In the genomic region with DNA sequence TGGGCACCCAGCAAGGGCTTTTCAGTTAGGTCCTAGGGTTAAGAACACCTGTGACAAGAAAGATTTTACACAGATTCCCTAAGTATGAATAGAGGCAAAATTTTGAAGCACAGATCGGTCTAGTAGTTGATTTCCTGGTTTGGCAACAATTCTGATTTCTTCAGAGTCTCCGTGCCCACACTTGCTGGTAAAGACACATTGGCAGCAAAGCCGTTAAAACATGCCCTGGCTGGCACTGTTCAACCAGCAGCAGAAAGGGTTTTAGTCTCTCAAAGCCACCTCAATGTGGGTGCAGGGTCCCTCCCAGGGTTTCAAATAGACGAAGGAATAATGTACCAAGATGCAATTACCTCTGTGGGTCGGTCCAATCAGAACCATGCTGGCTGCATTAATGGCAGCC, we compare ENCODE assay signal across 20 mouse cellular contexts.
"Had no signal": no experiment of that assay in that cellular context is flagged by ENCODE, and none has a peak within 500 bp of the region (broad histone marks: within the 10 kb centered on the region; RNA-seq: fewer than 3 reads in every experiment).

No protein-coding gene starts in this region.

- H3K9me3 ChIP-seq: liver, embryonic 13.5 days; liver, embryonic 15.5 days; lung, embryonic 15.5 days; megakaryocyte, embryonic 14.5 days; midbrain, embryonic 13.5 days; midbrain, embryonic 15.5 days; neural tube, embryonic 12.5 days had no signal

- H3K27me3 ChIP-seq: lung, embryonic 15.5 days; midbrain, embryonic 13.5 days; midbrain, embryonic 15.5 days; neural tube, embryonic 12.5 days had no signal

- H3K4me3 ChIP-seq: liver, embryonic 13.5 days; liver, embryonic 15.5 days; lung, embryonic 15.5 days; megakaryocyte, embryonic 14.5 days; midbrain, embryonic 13.5 days; midbrain, embryonic 15.5 days; neural tube, embryonic 12.5 days had no signal

- H3K36me3 ChIP-seq: liver, embryonic 13.5 days; liver, embryonic 15.5 days; lung, embryonic 15.5 days; midbrain, embryonic 13.5 days; midbrain, embryonic 15.5 days; neural tube, embryonic 12.5 days had no signal

- H3K27ac ChIP-seq: liver, embryonic 13.5 days; liver, embryonic 15.5 days; lung, embryonic 15.5 days; macrophage; midbrain, embryonic 13.5 days; midbrain, embryonic 15.5 days; neural tube, embryonic 12.5 days had no signal

- H3K4me2 ChIP-seq: liver, embryonic 13.5 days; liver, embryonic 15.5 days; lung, embryonic 15.5 days; midbrain, embryonic 11.5 days; midbrain, embryonic 13.5 days; midbrain, embryonic 15.5 days; neural tube, embryonic 12.5 days had no signal

- H3K4me1 ChIP-seq: megakaryocyte, embryonic 14.5 days; neural tube, embryonic 12.5 days had no signal

- DNase-seq: liver, embryonic 13.5 days; liver, postnatal 0 days; lung, adult 2 months; lung, postnatal 14 days; lung, postnatal 36 days; right cerebral cortex, postnatal 14 days; right cerebral cortex, postnatal 4 days; spleen, adult 18-20 months; thymus, adult 18-20 months; thymus, postnatal 14 days; thymus, postnatal 36 days had no signal

- ATAC-seq: liver, postnatal 0 days; lung, postnatal 0 days; midbrain, embryonic 13.5 days; midbrain, embryonic 15.5 days had no signal

- H3K9ac ChIP-seq: liver, embryonic 13.5 days; liver, embryonic 15.5 days; liver, postnatal 0 days; lung, embryonic 15.5 days; midbrain, embryonic 13.5 days; midbrain, embryonic 15.5 days; neural tube, embryonic 12.5 days had no signal
